ENCODE assay signal across 8 mouse cellular contexts in the genomic region with DNA sequence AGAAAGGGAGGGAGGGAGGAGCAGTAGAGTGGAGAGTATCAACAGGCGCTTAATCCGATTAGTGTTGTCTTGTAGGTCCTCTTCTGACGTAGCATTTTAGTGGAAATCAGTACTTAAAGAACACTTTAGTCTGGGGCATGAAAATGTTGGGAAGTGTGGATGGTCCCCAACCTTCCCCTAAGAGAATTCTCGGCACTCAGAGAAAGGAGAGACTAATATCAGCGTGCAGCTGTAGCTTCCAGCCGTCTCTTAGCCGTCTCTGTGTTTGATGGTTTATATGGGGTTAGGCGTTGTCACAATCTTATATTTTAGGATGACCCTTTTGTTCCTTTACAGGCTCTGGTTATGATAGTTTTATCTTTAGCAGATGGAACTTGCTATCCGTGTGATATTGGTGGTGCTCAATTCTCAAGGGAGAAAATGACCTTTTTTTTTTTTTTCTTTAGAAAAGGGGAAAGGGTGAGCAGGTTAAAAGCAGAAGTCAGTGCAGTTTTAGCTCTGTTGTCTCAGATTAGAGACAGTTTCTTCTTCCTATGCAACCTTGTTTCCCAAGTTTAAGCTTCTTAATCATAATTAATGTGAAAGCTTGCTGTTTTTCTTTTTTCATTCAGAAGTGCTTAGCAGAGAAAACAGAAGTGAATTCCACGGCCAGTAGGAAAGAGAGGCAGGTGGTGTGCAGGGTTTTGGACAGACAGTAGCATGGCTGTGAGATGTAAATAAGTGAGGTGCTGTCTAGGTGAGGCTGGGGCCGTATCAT. TPM values are rescaled to one million over a fixed set of nuclear protein-coding genes. Genes with fewer than 3 reads are reported as not detected.
DNase-seq lines count a peak whose midpoint lies in the region; ATAC-seq lines count a peak whose summit lies in the region.

No protein-coding gene starts in this region.

- peaks cover 10% of the 10 kb centered on the region for H3K4me1 ChIP-seq in lung, embryonic 16.5 days (replicated peaks; ENCODE audit: control insufficient read depth, insufficient read depth, low read length)
- peaks cover 12% of the 10 kb centered on the region for H3K4me1 ChIP-seq in limb, embryonic 15.5 days
- peaks cover 11% of the 10 kb centered on the region for H3K4me1 ChIP-seq in stomach, embryonic 15.5 days

- no peaks in the 10 kb centered on the region for H3K27me3 ChIP-seq in lung, embryonic 16.5 days (ENCODE audit: control insufficient read depth, insufficient read depth, low read depth, low read length)
- no peaks in the 10 kb centered on the region for H3K27me3 ChIP-seq in limb, embryonic 15.5 days
- no peaks in the 10 kb centered on the region for H3K27me3 ChIP-seq in stomach, embryonic 15.5 days (replicated peaks)

- peak overlapping the region; percentile 86 for H3K9ac ChIP-seq in lung, embryonic 16.5 days (ENCODE audit: low read length)
- H3K9ac ChIP-seq in limb, embryonic 15.5 days = peak overlapping the region; percentile 81
- peak overlapping the region; percentile 68 for H3K9ac ChIP-seq in stomach, embryonic 15.5 days

- H3K36me3 ChIP-seq in lung, embryonic 16.5 days (ENCODE audit: control insufficient read depth, insufficient read depth, low read length) = peaks cover 8% of the 10 kb centered on the region
- H3K36me3 ChIP-seq in limb, embryonic 15.5 days = peaks cover 18% of the 10 kb centered on the region
- 0 out of 2 replicates have a peak, but pooled peaks cover 7% of the 10 kb centered on the region for H3K36me3 ChIP-seq in stomach, embryonic 15.5 days

- no peak for ATAC-seq in lung, embryonic 16.5 days (ENCODE audit: low read depth)
- peak; percentile 23; the same call in 1 of the 2 replicates for ATAC-seq in erythroid progenitor cell, adult 5-6 weeks (replicated peaks; ENCODE audit: low FRiP score, poor library complexity, severe bottlenecking)
- no peak for ATAC-seq in limb, embryonic 15.5 days (ENCODE audit: insufficient number of reproducible peaks, low FRiP score, low TSS enrichment, low read depth)
- no peak for ATAC-seq in stomach, embryonic 15.5 days (ENCODE audit: insufficient read depth, low FRiP score, low read depth)

- 10% methylated on average over 11 of the region's 11 CpGs for WGBS in lung, embryonic 16.5 days
- WGBS in limb, embryonic 15.5 days = 13% methylated on average over 11 of the region's 11 CpGs
- 10% methylated on average over 11 of the region's 11 CpGs for WGBS in stomach, embryonic 15.5 days

- DNase-seq in lung, adult 18-20 months = no peak
- no peak for DNase-seq in adrenal gland, adult 18-20 months (ENCODE audit: low spot score in 2 of 2)
- no peak for DNase-seq in thymus, postnatal 0 days (ENCODE audit: low spot score)
- no peak for DNase-seq in kidney, adult 9 months

- peak overlapping the region; percentile 88 for H3K4me2 ChIP-seq in lung, embryonic 16.5 days (ENCODE audit: low read depth, low read length)
- H3K4me2 ChIP-seq in limb, embryonic 15.5 days = peak overlapping the region; percentile 67
- peak overlapping the region; percentile 79 for H3K4me2 ChIP-seq in stomach, embryonic 15.5 days

- H3K27ac ChIP-seq in lung, embryonic 16.5 days (ENCODE audit: low read length) = no peak overlapping the region; the same call in 1 of the 2 replicates
- peak overlapping the region; percentile 75 for H3K27ac ChIP-seq in limb, embryonic 15.5 days
- peak overlapping the region; percentile 71 for H3K27ac ChIP-seq in stomach, embryonic 15.5 days

- H3K4me3 ChIP-seq in lung, embryonic 16.5 days (ENCODE audit: low read length) = peak overlapping the region; percentile 85
- peak overlapping the region; percentile 86 for H3K4me3 ChIP-seq in limb, embryonic 15.5 days
- H3K4me3 ChIP-seq in stomach, embryonic 15.5 days (replicated peaks) = peak overlapping the region; percentile 65

- H3K9me3 ChIP-seq in lung, embryonic 16.5 days (ENCODE audit: control insufficient read depth, low read length) = no peaks in the 10 kb centered on the region
- H3K9me3 ChIP-seq in limb, embryonic 15.5 days = no peaks in the 10 kb centered on the region
- no peaks in the 10 kb centered on the region for H3K9me3 ChIP-seq in stomach, embryonic 15.5 days

RNA-seq across cellular contexts. Expression of gene Pes1, which starts 0.8 kb away (rescaled TPM):
- 76.6 and 78.0 TPM in 2 replicates for polyA plus RNA-seq in lung, embryonic 16.5 days (2015; fragmentation: Nextera tagmentation; extraction: Ambion mirVana)
- total RNA-seq in erythroid progenitor cell, adult 5-6 weeks (2015; ENCODE audit: low replicate concordance) = 5.8 and 6.3 TPM in 2 replicates
- 9.8 and 10.5 TPM in 2 replicates for total RNA-seq in erythroid progenitor cell, adult 5-6 weeks (2017; ENCODE audit: low replicate concordance)
- polyA plus RNA-seq in limb, embryonic 15.5 days (2015; fragmentation: Nextera tagmentation; extraction: Ambion mirVana) = 76.6 and 77.4 TPM in 2 replicates
- polyA plus RNA-seq in stomach, embryonic 15.5 days (2015; fragmentation: Nextera tagmentation; extraction: Ambion mirVana) = 75.6 and 80.2 TPM in 2 replicates
- 10 to 100 TPM; 52.4 to 55.6 TPM for total RNA-seq in adrenal gland, adult 18-20 months (2021)
- polyA plus RNA-seq in thymus, postnatal 0 days (2015; fragmentation: Nextera tagmentation; extraction: Ambion mirVana) = 54.9 and 66.4 TPM in 2 replicates

RNA-seq across cellular contexts. Expression of gene 4930556J24Rik, which starts 12.0 kb away (rescaled TPM):
- polyA plus RNA-seq in lung, embryonic 16.5 days (2015; fragmentation: Nextera tagmentation; extraction: Ambion mirVana) = 0.24 and 0.38 TPM in 2 replicates
- not detected in 2 replicates for total RNA-seq in erythroid progenitor cell, adult 5-6 weeks (2015; ENCODE audit: low replicate concordance)
- not detected in 2 replicates for total RNA-seq in erythroid progenitor cell, adult 5-6 weeks (2017; ENCODE audit: low replicate concordance)
- 0.15 TPM in 1 of 2 replicates, not detected in the other for polyA plus RNA-seq in limb, embryonic 15.5 days (2015; fragmentation: Nextera tagmentation; extraction: Ambion mirVana)
- 0.12 and 0.21 TPM in 2 replicates for polyA plus RNA-seq in stomach, embryonic 15.5 days (2015; fragmentation: Nextera tagmentation; extraction: Ambion mirVana)
- not detected for total RNA-seq in adrenal gland, adult 18-20 months (2021)
- polyA plus RNA-seq in thymus, postnatal 0 days (2015; fragmentation: Nextera tagmentation; extraction: Ambion mirVana) = 0.10 TPM in 1 of 2 replicates, not detected in the other

RNA-seq across cellular contexts. Expression of gene Gal3st1, which starts 18.8 kb away (rescaled TPM):
- 9.5 and 10.0 TPM in 2 replicates for polyA plus RNA-seq in lung, embryonic 16.5 days (2015; fragmentation: Nextera tagmentation; extraction: Ambion mirVana)
- not detected in 2 replicates for total RNA-seq in erythroid progenitor cell, adult 5-6 weeks (2015; ENCODE audit: low replicate concordance)
- total RNA-seq in erythroid progenitor cell, adult 5-6 weeks (2017; ENCODE audit: low replicate concordance) = not detected in 2 replicates
- polyA plus RNA-seq in limb, embryonic 15.5 days (2015; fragmentation: Nextera tagmentation; extraction: Ambion mirVana) = 2.6 and 3.0 TPM in 2 replicates
- 18.3 and 21.6 TPM in 2 replicates for polyA plus RNA-seq in stomach, embryonic 15.5 days (2015; fragmentation: Nextera tagmentation; extraction: Ambion mirVana)
- total RNA-seq in adrenal gland, adult 18-20 months (2021) = not detected
- polyA plus RNA-seq in thymus, postnatal 0 days (2015; fragmentation: Nextera tagmentation; extraction: Ambion mirVana) = 0.17 and 0.39 TPM in 2 replicates

RNA-seq across cellular contexts. Expression of gene Tcn2, which starts 32.6 kb away (rescaled TPM):
- polyA plus RNA-seq in lung, embryonic 16.5 days (2015; fragmentation: Nextera tagmentation; extraction: Ambion mirVana) = 69.7 and 70.1 TPM in 2 replicates
- 26.3 and 26.4 TPM in 2 replicates for total RNA-seq in erythroid progenitor cell, adult 5-6 weeks (2015; ENCODE audit: low replicate concordance)
- total RNA-seq in erythroid progenitor cell, adult 5-6 weeks (2017; ENCODE audit: low replicate concordance) = 8.5 and 22.8 TPM in 2 replicates
- polyA plus RNA-seq in limb, embryonic 15.5 days (2015; fragmentation: Nextera tagmentation; extraction: Ambion mirVana) = 49.4 and 56.2 TPM in 2 replicates
- 40.0 and 43.6 TPM in 2 replicates for polyA plus RNA-seq in stomach, embryonic 15.5 days (2015; fragmentation: Nextera tagmentation; extraction: Ambion mirVana)
- 100 to 1,000 TPM; 113 to 133 TPM for total RNA-seq in adrenal gland, adult 18-20 months (2021)
- polyA plus RNA-seq in thymus, postnatal 0 days (2015; fragmentation: Nextera tagmentation; extraction: Ambion mirVana) = 25.5 and 27.1 TPM in 2 replicates

RNA-seq across cellular contexts. Expression of gene Slc35e4, which starts 50.1 kb away (rescaled TPM):
- 3.5 and 4.4 TPM in 2 replicates for polyA plus RNA-seq in lung, embryonic 16.5 days (2015; fragmentation: Nextera tagmentation; extraction: Ambion mirVana)
- total RNA-seq in erythroid progenitor cell, adult 5-6 weeks (2015; ENCODE audit: low replicate concordance) = 0.42 TPM in 1 of 2 replicates, not detected in the other
- 0.76 TPM in 1 of 2 replicates, not detected in the other for total RNA-seq in erythroid progenitor cell, adult 5-6 weeks (2017; ENCODE audit: low replicate concordance)
- 6.7 and 9.2 TPM in 2 replicates for polyA plus RNA-seq in limb, embryonic 15.5 days (2015; fragmentation: Nextera tagmentation; extraction: Ambion mirVana)
- 4.0 and 4.7 TPM in 2 replicates for polyA plus RNA-seq in stomach, embryonic 15.5 days (2015; fragmentation: Nextera tagmentation; extraction: Ambion mirVana)
- 1 to 10 TPM; 4.2 to 8.5 TPM for total RNA-seq in adrenal gland, adult 18-20 months (2021)
- 0.87 and 0.99 TPM in 2 replicates for polyA plus RNA-seq in thymus, postnatal 0 days (2015; fragmentation: Nextera tagmentation; extraction: Ambion mirVana)
